Mouse (Mus musculus) left cerebral cortex, adult 2 months (tissue): Measurements from ENCODE around the gene Mok. TPM values are rescaled to one million over a fixed set of nuclear protein-coding genes. Genes with fewer than 3 reads are reported as not detected.

ENCODE experiments used
- DNase-seq, 2 experiments: peaks; one replicate each; pipeline ENCODE4 v3.0.0; 2021 to 2022; ENCODE audit warnings: low spot score in 2 of 2, mixed read lengths in 1 of 2; ENCODE audit errors: extremely low spot score in 1 of 2
- H3K27ac ChIP-seq: fragments of 200-600 bp; 2 replicates; pipeline ENCODE4 v1.8.1; 2022
- H3K4me3 ChIP-seq: fragments of 200-600 bp; 2 replicates; pipeline ENCODE4 v1.8.1; 2022
- CTCF ChIP-seq: fragments of 200-600 bp; IDR thresholded peaks from 2 replicates; pipeline ENCODE4 v1.8.1; 2022; ENCODE audit warnings: antibody characterized with exemption, mild to moderate bottlenecking, moderate library complexity
- intact Hi-C: fragments of 180-260 bp; cut with DNase I; formaldehyde crosslinking; loops from one replicate; pipeline ENCODE4 v1.15.1; 2025
- long read RNA-seq, 2 experiments: library from polyadenylated mRNA; stranded (forward); transcript quantifications; one replicate each; pipeline ENCODE4 v2.0.0; 2021; ENCODE audit warnings: borderline mapping rate in 2 of 2
- total RNA-seq, 2 experiments: library from RNA; stranded (reverse); gene quantifications; 2 replicates each; pipeline ENCODE4 v1.2.3; 2021

Mok gene
- 10 to 100 TPM; 13.0 to 13.3 TPM for total RNA-seq
- long read RNA-seq, experiment 1, partial matches to known transcripts, result 0 of 15 reads
- long read RNA-seq, experiment 1, other reads (novel, unspliced or antisense), result 15 of 15 reads
- long read RNA-seq, experiment 2, partial matches to known transcripts, result 2 of 12 reads
- long read RNA-seq, experiment 2, other reads (novel, unspliced or antisense), result 8 of 12 reads

DNA sequence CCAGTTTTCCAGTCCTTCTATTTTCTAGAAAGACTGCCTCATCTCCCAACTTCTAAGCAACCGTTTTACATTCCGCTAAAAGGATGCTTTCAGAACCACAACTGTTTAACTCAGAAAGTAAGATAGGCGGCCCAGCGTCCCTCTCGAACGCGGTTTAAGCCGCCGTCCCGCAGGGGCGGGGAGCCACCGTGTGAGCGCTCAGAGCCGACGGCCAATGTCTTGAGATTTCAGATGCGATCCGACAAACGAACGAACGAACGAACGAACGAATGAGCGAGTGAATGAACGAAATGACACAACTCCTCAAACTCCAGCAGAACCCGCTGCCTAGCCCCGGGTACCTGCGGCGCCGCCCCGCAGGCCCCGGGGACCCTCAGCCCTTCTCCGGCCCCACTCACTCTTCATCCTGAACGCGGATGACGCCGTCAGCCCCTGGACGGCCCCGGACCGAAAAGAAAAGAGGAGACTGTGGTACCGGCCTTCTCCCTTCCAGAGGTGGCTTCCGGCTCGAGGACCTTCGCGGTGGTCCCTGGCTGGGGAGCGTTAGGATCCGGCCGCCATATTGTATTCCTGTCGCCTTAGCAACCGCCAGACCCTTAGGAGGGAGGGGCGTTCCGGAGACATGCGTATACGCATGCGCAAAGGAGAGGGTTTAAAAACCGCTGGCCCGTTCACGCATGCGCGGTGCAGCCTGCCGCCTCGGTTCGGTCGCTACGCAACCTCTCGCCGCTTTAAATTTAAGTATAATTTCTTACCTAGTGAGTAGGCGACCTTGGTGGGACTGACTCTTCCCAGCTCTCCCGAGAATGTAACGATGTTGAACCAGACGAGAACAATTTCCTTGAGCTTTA is at the start of gene Mok:
TSS of gene Mok (minus strand) at position 592 of the 851 bp plus-strand sequence.
- peak; percentile 96 to 98 for DNase-seq
- intact Hi-C loops, result loop anchor here (2.0 to 10.0 kb wide), 4 partner anchors 102 to 396 kb away; partner anchors contain the start of gene Ppp2r5c
- H3K4me3 ChIP-seq, result peak within 1 kb of the TSS; percentile 81
- no peak; the same call in 1 of the 2 replicates for TF ChIP-seq CTCF
- peak within 1 kb of the TSS; percentile 70 for H3K27ac ChIP-seq

DNA sequence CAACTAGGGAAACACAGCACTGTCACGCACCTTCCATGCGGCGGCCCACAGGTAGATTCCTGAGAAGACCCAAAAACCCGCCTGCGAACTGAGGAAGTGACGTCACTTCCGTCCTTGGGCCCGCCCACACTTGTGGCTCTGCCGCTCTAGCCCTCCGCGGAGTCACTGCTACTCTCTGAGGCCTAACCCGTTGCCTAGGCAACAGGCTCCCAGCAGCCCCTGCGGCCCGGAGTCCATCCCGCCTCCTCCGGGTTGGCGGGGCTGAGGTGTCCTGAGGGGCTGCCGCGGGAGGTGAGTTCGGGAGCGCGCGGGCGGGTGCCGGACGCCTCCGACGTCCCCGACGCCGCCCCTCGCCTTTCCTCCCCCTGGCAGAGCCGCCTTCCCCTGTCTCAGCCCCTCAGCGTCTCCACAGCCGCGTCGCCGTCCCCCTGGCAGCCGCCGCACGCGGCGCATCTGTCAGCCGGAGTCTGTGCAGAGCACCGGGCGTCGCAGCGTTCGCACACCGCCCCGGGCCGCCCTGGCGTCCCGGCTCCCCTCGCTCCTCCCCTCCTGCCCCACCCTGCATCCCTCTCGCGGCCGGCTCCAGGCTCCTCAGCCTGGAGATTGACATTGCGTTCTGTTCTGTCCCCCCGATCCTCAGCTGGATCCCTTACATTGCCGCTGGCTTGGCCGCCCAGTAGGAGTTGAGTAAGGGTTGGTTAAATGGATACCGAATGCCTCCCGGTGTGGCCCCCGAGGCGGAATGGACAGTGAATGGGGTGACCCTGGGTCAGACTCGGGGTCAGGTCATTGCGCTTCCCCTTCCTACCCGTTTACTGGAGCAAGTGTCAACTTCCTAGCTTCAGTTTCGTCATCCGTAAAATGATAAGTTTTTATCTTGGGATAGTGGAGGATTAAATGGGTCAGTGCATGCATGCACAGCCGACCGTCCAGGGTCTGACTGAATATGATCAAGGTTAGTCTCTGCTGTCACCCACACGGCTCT is 48.6 kb upstream of the Mok start, which contains the start of the genes Cinp and Tecpr2:
TSS of gene Cinp (minus strand) at position 110 of the 985 bp plus-strand sequence.
TSS of gene Tecpr2 (plus strand) at position 229 of the 985 bp plus-strand sequence.
- no peak; the same call in 1 of the 2 replicates for TF ChIP-seq CTCF
- H3K27ac ChIP-seq, result peak within 1 kb of the TSS; percentile 96
- intact Hi-C loops, result loop anchor here (1.0 to 2.0 kb wide), 2 partner anchors 21 to 39 kb away; partner anchors contain the start of gene Zfp839
- H3K4me3 ChIP-seq, result peak within 1 kb of the TSS; percentile 96
- DNase-seq, result peak; percentile 97

DNA sequence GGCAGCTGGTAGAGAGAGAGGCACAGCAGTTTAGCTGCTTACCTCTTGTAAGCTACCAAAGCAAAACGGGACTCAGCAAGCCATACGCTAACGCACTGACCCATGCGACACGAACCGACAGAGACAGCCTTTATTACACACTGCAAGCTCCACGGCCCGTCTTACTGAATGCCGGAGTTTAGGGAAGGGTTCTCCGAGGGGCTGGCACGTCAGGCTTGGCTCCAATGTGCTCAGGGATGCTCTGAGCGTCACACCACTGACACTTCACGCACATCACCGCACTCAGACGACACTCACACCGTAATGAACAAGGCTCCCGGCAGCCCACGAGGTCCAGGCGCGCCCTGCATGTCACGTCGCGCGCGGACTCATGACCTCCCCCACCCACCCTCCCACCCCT is 47.9 kb upstream of the Mok start:
- Histone ChIP-seq H3K4me3 (peak overlapping the region; percentile 96), H3K27ac (peak overlapping the region; percentile 96)
- TF ChIP-seq CTCF, result no peak
- peak in 1 of 2 experiments; percentile 41 for DNase-seq
- intact Hi-C loops, result loop anchor here (1.0 to 2.0 kb wide), 2 partner anchors 22 to 38 kb away; partner anchors contain the start of gene Zfp839

DNA sequence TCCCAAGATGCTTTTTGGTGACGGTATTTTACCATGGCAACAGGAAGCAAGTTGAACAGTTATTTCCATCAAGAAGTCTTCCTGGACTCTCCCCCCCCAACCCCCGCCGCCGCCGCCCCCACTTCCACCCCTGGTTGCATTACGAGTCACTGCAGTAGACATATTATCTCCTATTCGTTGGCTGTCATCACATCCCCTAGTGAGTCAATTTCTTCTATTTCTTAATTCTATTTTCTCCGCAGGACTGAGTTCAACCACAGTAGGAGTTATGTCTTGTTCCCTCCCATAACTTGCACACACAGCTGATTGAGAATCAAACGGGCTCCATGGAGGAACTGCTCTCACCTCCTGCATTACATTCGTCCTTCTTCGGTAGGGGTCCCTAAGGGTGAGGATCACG is 47.4 kb upstream of the Mok start:
- peak overlapping the region; percentile 96 for H3K4me3 ChIP-seq
- no peak for DNase-seq
- intact Hi-C loops, result loop anchor here (2.0 kb wide), 1 partner anchor 37 kb away; the partner anchor contains the start of gene Zfp839
- TF ChIP-seq CTCF, result no peak
- H3K27ac ChIP-seq, result peak overlapping the region; percentile 96

DNA sequence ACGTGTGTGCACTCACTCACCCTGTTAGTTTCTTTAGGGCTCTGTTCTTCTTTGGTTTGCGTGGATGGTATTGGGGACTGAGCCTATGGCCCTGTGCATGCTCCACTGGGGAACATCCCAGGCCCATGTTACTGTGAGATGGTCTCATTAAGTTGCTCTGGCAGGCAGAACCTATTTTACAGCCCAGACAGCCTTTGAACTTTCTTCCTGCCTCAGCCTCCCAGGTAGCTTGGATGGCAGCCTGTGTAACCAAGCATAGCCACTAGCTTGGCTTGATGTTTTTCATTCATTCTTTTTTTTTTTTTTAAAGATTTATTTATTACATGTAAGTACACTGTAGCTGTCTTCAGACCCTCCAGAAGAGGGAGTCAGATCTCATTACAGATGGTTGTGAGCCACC is 44.5 kb upstream of the Mok start:
- intact Hi-C loops, result no loop called here
- H3K27ac ChIP-seq, result no peak overlapping the region
- TF ChIP-seq CTCF, result no peak
- H3K4me3 ChIP-seq, result no peak overlapping the region
- DNase-seq, result no peak

DNA sequence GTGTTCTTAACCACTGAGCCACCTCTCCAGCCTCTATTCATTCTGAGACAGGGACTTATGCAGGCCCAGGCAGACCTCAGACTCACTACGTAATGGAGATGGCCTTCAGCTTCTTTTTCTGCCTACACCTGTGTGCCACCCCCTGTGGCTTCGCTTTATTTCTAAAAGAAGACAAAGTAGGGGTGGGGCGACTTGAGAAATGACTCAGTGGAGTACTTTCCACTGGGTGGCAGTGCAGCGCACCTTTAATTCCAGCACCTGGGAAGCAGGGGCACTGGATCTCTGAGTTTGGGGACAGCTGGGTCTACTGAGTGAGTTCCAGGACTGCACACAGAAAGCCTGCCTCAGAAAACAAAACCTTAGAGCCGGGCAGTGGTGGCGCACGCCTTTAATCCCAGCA is 41.6 kb upstream of the Mok start:
- no peak overlapping the region for H3K4me3 ChIP-seq
- DNase-seq, result no peak
- intact Hi-C loops, result no loop called here
- H3K27ac ChIP-seq, result no peak overlapping the region
- peak; percentile 35 for TF ChIP-seq CTCF

DNA sequence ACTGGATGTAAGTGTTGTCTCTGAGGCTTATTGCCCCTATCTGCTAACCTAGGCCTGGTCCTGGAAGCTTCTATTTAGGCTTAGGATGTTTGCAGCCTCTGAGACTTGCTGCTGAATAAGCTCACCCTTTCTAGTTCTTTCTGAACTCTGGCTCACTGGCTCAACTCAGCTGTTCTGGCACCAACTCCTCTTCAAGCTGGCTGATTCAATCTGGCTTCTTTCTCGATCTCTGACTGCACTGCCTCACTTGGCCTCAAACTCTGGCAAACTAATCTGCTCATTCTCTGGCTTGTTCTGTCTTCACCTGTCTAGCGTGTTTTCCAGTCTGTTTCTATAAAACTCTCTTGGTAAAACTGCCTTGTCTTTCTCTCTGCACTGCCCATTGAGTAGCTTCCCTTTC is 34.6 kb upstream of the Mok start:
- intact Hi-C loops, result no loop called here
- TF ChIP-seq CTCF, result no peak
- no peak for DNase-seq
- Histone ChIP-seq H3K4me3 (no peak overlapping the region), H3K27ac (no peak overlapping the region)

DNA sequence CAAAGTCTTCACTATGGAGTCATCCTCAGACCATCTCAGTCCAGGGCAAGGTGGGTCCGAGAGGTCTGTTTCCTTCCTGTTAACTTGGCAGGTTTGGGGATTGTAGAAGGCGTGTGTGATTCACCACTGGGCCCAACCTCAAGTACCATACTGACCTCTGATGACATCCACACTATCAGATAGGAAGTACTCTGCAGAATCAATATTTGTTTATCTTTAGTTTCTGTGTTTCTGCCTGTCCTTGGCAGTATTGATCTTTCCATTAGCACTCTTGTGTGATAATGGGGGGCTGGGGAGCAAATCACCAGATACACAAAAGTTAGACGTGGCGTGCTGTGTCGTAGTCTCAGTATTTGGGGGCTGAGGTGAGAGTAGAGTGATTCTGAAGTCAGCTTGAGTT is 30.5 kb upstream of the Mok start:
- intact Hi-C loops, result no loop called here
- Histone ChIP-seq H3K27ac (no peak overlapping the region), H3K4me3 (no peak overlapping the region)
- no peak for TF ChIP-seq CTCF
- DNase-seq, result no peak

DNA sequence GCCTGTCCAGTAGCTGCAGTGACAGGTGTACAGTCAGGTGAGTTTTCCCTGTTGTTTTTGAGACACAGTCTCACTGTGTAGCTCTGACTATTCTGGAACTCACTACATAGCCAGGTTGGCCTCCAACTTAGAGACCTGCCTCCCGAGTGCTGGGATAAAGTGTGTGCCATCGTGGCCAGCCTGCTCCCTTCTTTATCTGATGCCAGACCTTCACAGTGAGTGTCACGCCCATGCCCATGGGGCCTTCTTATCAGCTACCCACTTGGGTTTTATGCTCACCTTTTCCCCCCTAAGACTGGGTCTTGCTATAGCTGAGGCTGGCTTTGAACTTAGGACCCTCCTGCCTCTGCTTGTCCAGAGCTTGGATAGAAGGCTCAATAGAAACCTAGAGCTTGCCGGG is 29.4 kb upstream of the Mok start:
- intact Hi-C loops, result no loop called here
- DNase-seq, result no peak
- no peak for TF ChIP-seq CTCF

DNA sequence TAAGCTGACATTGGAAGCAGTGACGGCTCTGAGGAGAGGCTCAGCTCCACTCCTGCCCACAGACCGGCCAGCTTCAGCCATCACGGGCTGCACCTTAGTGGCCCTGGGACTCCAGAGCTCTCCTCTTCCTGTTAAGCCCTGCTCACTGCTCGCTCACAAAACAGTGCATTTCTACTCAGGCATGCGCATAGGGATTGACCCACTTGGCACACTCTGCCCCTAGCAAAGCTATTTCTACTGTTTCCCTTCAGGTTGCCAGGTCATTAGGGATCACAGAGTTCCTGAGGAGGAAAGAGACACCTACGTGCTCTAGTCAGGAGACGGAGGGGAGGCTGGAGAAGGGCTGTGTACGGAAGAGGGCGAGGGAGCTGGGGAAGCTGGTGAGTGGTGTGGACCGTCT is 25.2 kb upstream of the Mok start:
- no peak for DNase-seq
- no peak overlapping the region for H3K4me3 ChIP-seq
- H3K27ac ChIP-seq, result peak overlapping the region; percentile 72
- no peak for TF ChIP-seq CTCF
- intact Hi-C loops, result no loop called here

More for the DNA sequence above, 29.4 kb upstream of the Mok start:
- no peak overlapping the region for H3K27ac ChIP-seq
- no peak overlapping the region for H3K4me3 ChIP-seq

DNA sequence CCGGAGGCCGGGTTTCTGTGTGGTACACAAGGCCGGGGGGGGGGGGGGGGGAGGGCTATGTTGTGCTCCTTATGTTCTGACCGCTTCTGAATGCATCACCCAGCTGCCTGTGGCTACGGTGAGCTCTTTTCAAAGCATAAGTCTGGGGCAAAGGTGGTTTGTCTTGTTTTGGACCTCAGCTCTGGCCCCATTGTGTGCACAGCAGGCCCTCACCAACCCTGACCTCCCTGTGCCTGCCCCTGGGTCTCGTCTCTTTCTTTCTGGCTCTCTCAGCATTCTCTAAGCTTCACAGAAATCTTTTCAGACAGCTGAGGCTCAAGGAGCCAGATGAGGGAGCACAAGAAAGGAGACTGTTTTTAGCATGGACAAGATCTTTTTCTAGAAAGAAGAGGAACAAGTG is 24.8 kb upstream of the Mok start:
- Histone ChIP-seq H3K27ac (peak overlapping the region; percentile 72), H3K4me3 (no peak overlapping the region)
- intact Hi-C loops, result no loop called here
- DNase-seq, result no peak
- no peak for TF ChIP-seq CTCF
